Mouse (Mus musculus) adrenal gland, postnatal 10 days (tissue): ENCODE data around the gene A530016L24Rik. TPM values are rescaled to one million over a fixed set of nuclear protein-coding genes. Genes with fewer than 3 reads are reported as not detected.
A peak's percentile ranks its signal among the peaks of the same experiment; 100 is the strongest.

ENCODE experiments used
- DNase-seq: peaks from one replicate; pipeline ENCODE4 v3.0.0; 2021; ENCODE audit warnings: mixed read lengths
- long read RNA-seq, 2 experiments: library from polyadenylated mRNA; stranded (forward); transcript quantifications; one replicate each; pipeline ENCODE4 v2.0.0; 2021
- total RNA-seq, 2 experiments: library from RNA; stranded (reverse); gene quantifications; 2 replicates each; pipeline ENCODE4 v1.2.3; 2021

A530016L24Rik gene
- total RNA-seq = 10 to 100 TPM; 16.2 to 22.6 TPM
- long read RNA-seq, experiment 1, transcript A530016L24Rik-201 (5 exons, 2,636 nt) = major isoform, 12 of 23 reads
- long read RNA-seq, experiment 1, partial matches to known transcripts = 1 of 23 reads
- long read RNA-seq, experiment 1, other reads (novel, unspliced or antisense) = 10 of 23 reads
- long read RNA-seq, experiment 2, partial matches to known transcripts = 0 of 8 reads
- long read RNA-seq, experiment 2, other reads (novel, unspliced or antisense) = 5 of 8 reads

- peak; percentile 75 for DNase-seq
Observed at GRCm38 (mm10) chr12:112489134-112489533, at the start of gene A530016L24Rik. Gene A530016L24Rik, plus strand, starts transcription at chr12:112489448.

GRCm38 (mm10) chr12:112439993-112440392 lies 49.3 kb upstream of the A530016L24Rik start:
- DNase-seq = no peak

GRCm38 (mm10) chr12:112449144-112449827 lies 40.0 kb upstream of the A530016L24Rik start:
- DNase-seq = no peak

GRCm38 (mm10) chr12:112449828-112450180 lies 39.4 kb upstream of the A530016L24Rik start:
- no peak for DNase-seq

- peak; percentile 50 for DNase-seq
Observed at GRCm38 (mm10) chr12:112450883-112451282, 38.4 kb upstream of the A530016L24Rik start.

- no peak for DNase-seq
Observed at GRCm38 (mm10) chr12:112451381-112451780, 37.9 kb upstream of the A530016L24Rik start.

- no peak for DNase-seq
Observed at GRCm38 (mm10) chr12:112451826-112452225, 37.4 kb upstream of the A530016L24Rik start.

- DNase-seq = no peak
Observed at GRCm38 (mm10) chr12:112456144-112456713, 33.0 kb upstream of the A530016L24Rik start.

- peak; percentile 58 for DNase-seq
Observed at GRCm38 (mm10) chr12:112457839-112458238, 31.4 kb upstream of the A530016L24Rik start.

GRCm38 (mm10) chr12:112462423-112462822 lies 26.8 kb upstream of the A530016L24Rik start:
- no peak for DNase-seq

- no peak for DNase-seq
Observed at GRCm38 (mm10) chr12:112463209-112463608, 26.0 kb upstream of the A530016L24Rik start.

- DNase-seq = no peak
Observed at GRCm38 (mm10) chr12:112463750-112464444, 25.4 kb upstream of the A530016L24Rik start.

GRCm38 (mm10) chr12:112464516-112464915 lies 24.7 kb upstream of the A530016L24Rik start:
- DNase-seq = no peak

GRCm38 (mm10) chr12:112465928-112466327 lies 23.3 kb upstream of the A530016L24Rik start:
- no peak for DNase-seq

- no peak for DNase-seq
Observed at GRCm38 (mm10) chr12:112467387-112467786, 21.9 kb upstream of the A530016L24Rik start.

GRCm38 (mm10) chr12:112469393-112469792 lies 19.9 kb upstream of the A530016L24Rik start:
- DNase-seq = no peak

- DNase-seq = no peak
Observed at GRCm38 (mm10) chr12:112470216-112470615, 19.0 kb upstream of the A530016L24Rik start.

GRCm38 (mm10) chr12:112473777-112474176 lies 15.5 kb upstream of the A530016L24Rik start:
- peak; percentile 94 for DNase-seq

- DNase-seq = no peak
Observed at GRCm38 (mm10) chr12:112489535-112489934, 287 bp downstream of the A530016L24Rik start.

- peak; percentile 59 for DNase-seq
Observed at GRCm38 (mm10) chr12:112490444-112490939, 1.2 kb downstream of the A530016L24Rik start.

GRCm38 (mm10) chr12:112496136-112496535 lies 6.9 kb downstream of the A530016L24Rik start:
- DNase-seq = peak; percentile 70

- DNase-seq = no peak
Observed at GRCm38 (mm10) chr12:112497731-112498130, 8.5 kb downstream of the A530016L24Rik start.

GRCm38 (mm10) chr12:112498683-112499082 lies 9.4 kb downstream of the A530016L24Rik start:
- DNase-seq = peak; percentile 57
